In genomic region chr8:13550718-13551573, GRCm38 (mm10) we compare ENCODE assay signal across 7 mouse cellular contexts. TPM values are rescaled to one million over a fixed set of nuclear protein-coding genes. Genes with fewer than 3 reads are reported as not detected.
DNase-seq lines count a peak whose midpoint lies in the region; ATAC-seq lines count a peak whose summit lies in the region.

No protein-coding gene starts in this region.

- no peak overlapping the region for H3K27ac ChIP-seq in embryonic facial prominence, embryonic 12.5 days
- H3K27ac ChIP-seq in limb, embryonic 13.5 days, result no peak overlapping the region
- H3K27ac ChIP-seq in midbrain, embryonic 16.5 days (ENCODE audit: low read length), result no peak overlapping the region

- 50% methylated on average over 9 of the region's 9 CpGs for WGBS in embryonic facial prominence, embryonic 12.5 days
- 54% methylated on average over 9 of the region's 9 CpGs for WGBS in limb, embryonic 13.5 days
- 58% methylated on average over 9 of the region's 9 CpGs for WGBS in midbrain, embryonic 16.5 days

- no peaks in the 10 kb centered on the region for H3K4me1 ChIP-seq in embryonic facial prominence, embryonic 12.5 days
- H3K4me1 ChIP-seq in limb, embryonic 13.5 days, result peaks cover 5% of the 10 kb centered on the region; the same call in 1 of the 2 replicates
- H3K4me1 ChIP-seq in midbrain, embryonic 16.5 days (ENCODE audit: control insufficient read depth, insufficient read depth, low read length), result no peaks in the 10 kb centered on the region

- H3K4me3 ChIP-seq in embryonic facial prominence, embryonic 12.5 days, result no peak overlapping the region
- H3K4me3 ChIP-seq in limb, embryonic 13.5 days, result no peak overlapping the region
- no peak overlapping the region for H3K4me3 ChIP-seq in midbrain, embryonic 16.5 days (ENCODE audit: low read depth, low read length)

- no peak overlapping the region for H3K9ac ChIP-seq in embryonic facial prominence, embryonic 12.5 days
- no peak overlapping the region for H3K9ac ChIP-seq in limb, embryonic 13.5 days
- H3K9ac ChIP-seq in midbrain, embryonic 16.5 days (ENCODE audit: low read depth, low read length), result no peak overlapping the region

- H3K27me3 ChIP-seq in embryonic facial prominence, embryonic 12.5 days, result no peaks in the 10 kb centered on the region
- H3K27me3 ChIP-seq in limb, embryonic 13.5 days, result 0 out of 2 replicates have a peak, but pooled peaks cover 3% of the 10 kb centered on the region
- H3K27me3 ChIP-seq in midbrain, embryonic 16.5 days (ENCODE audit: control insufficient read depth, insufficient read depth, low read depth, low read length), result no peaks in the 10 kb centered on the region

- H3K4me2 ChIP-seq in embryonic facial prominence, embryonic 12.5 days (replicated peaks), result no peak overlapping the region
- no peak overlapping the region for H3K4me2 ChIP-seq in limb, embryonic 13.5 days (replicated peaks)
- no peak overlapping the region for H3K4me2 ChIP-seq in midbrain, embryonic 16.5 days (ENCODE audit: low read length)

- H3K9me3 ChIP-seq in embryonic facial prominence, embryonic 12.5 days, result no peaks in the 10 kb centered on the region
- H3K9me3 ChIP-seq in limb, embryonic 13.5 days, result no peaks in the 10 kb centered on the region
- 0 out of 2 replicates have a peak, but pooled peaks cover under 1% of the 10 kb centered on the region for H3K9me3 ChIP-seq in midbrain, embryonic 16.5 days (replicated peaks; ENCODE audit: control insufficient read depth, low read length, poor library complexity, severe bottlenecking)

- peak; percentile 90 for ATAC-seq in embryonic facial prominence, embryonic 12.5 days (ENCODE audit: insufficient number of reproducible peaks, insufficient read depth, low FRiP score, low TSS enrichment)
- peak; percentile 86 for ATAC-seq in limb, embryonic 13.5 days (ENCODE audit: low FRiP score, low read depth)
- peak; percentile 93 for ATAC-seq in midbrain, embryonic 16.5 days

- H3K36me3 ChIP-seq in embryonic facial prominence, embryonic 12.5 days, result no peaks in the 10 kb centered on the region
- no peaks in the 10 kb centered on the region for H3K36me3 ChIP-seq in limb, embryonic 13.5 days
- H3K36me3 ChIP-seq in midbrain, embryonic 16.5 days (ENCODE audit: control insufficient read depth, insufficient read depth, low read length), result no peaks in the 10 kb centered on the region

- peak; percentile 94 for DNase-seq in adrenal gland, postnatal 14 days
- peak; percentile 91 to 93 for DNase-seq in heart, adult 9 months (ENCODE audit: low spot score in 2 of 2)
- DNase-seq in kidney, adult 9 months, result peak; percentile 94
- DNase-seq in spleen, postnatal 10 days (ENCODE audit: low spot score in 2 of 2), result peak; percentile 60 to 84

RNA-seq across cellular contexts. Expression of gene 1700029H14Rik, which starts 11.3 kb away (rescaled TPM):
- total RNA-seq in adrenal gland, postnatal 14 days (2021), result not detected in 2 replicates
- not detected in 2 replicates for polyA plus RNA-seq in embryonic facial prominence, embryonic 12.5 days (2016; fragmentation: Nextera tagmentation; extraction: Ambion mirVana)
- not detected in 2 replicates for polyA plus RNA-seq in limb, embryonic 13.5 days (2015; fragmentation: Nextera tagmentation; extraction: Ambion mirVana)
- not detected in 2 replicates for polyA plus RNA-seq in midbrain, embryonic 16.5 days (2015; fragmentation: Nextera tagmentation; extraction: Ambion mirVana)

RNA-seq across cellular contexts. Expression of gene Gas6, which starts 56.7 kb away (rescaled TPM):
- 76.0 and 81.6 TPM in 2 replicates for total RNA-seq in adrenal gland, postnatal 14 days (2021)
- polyA plus RNA-seq in embryonic facial prominence, embryonic 12.5 days (2016; fragmentation: Nextera tagmentation; extraction: Ambion mirVana), result 12.1 and 12.5 TPM in 2 replicates
- polyA plus RNA-seq in limb, embryonic 13.5 days (2015; fragmentation: Nextera tagmentation; extraction: Ambion mirVana), result 19.3 and 19.9 TPM in 2 replicates
- 37.7 and 45.7 TPM in 2 replicates for polyA plus RNA-seq in midbrain, embryonic 16.5 days (2015; fragmentation: Nextera tagmentation; extraction: Ambion mirVana)
